Mouse (Mus musculus) thymus, adult 2 months (tissue): ENCODE results near the gene Med12l. TPM values are rescaled to one million over a fixed set of nuclear protein-coding genes. Genes with fewer than 3 reads are reported as not detected.

Experiments
- DNase-seq: peaks from one replicate; pipeline ENCODE4 v3.0.0; 2021
- H3K27ac ChIP-seq: fragments of 200-500 bp; 2 replicates; pipeline ENCODE4 v1.5.1; 2012; ENCODE audit warnings: low read length, control low read depth; ENCODE audit not compliant: control insufficient read depth, insufficient read depth
- H3K27me3 ChIP-seq: fragments of 200-500 bp; 2 replicates; pipeline ENCODE4 v1.6.1; 2012; ENCODE audit warnings: mild to moderate bottlenecking, low read length, moderate library complexity, mixed read lengths; ENCODE audit not compliant: control insufficient read depth, insufficient read depth
- H3K36me3 ChIP-seq: fragments of 200-500 bp; 2 replicates; pipeline ENCODE4 v1.6.1; 2012; ENCODE audit warnings: mild to moderate bottlenecking, low read length, moderate library complexity; ENCODE audit not compliant: control insufficient read depth, insufficient read depth
- H3K4me1 ChIP-seq: fragments of 200-500 bp; replicated peaks from 2 replicates; pipeline ENCODE4 v1.6.1; 2012; ENCODE audit warnings: low read length; ENCODE audit not compliant: control insufficient read depth, insufficient read depth
- H3K4me3 ChIP-seq: fragments of 200-500 bp; 2 replicates; pipeline ENCODE4 v1.5.1; 2012; ENCODE audit warnings: mild to moderate bottlenecking, low read length, control low read depth, moderate library complexity; ENCODE audit not compliant: control insufficient read depth, insufficient read depth
- CTCF ChIP-seq: fragments of 200-500 bp; IDR thresholded peaks from 2 replicates; pipeline ENCODE4 v1.5.1; 2012; ENCODE audit warnings: mild to moderate bottlenecking, control low read depth, low read length, moderate library complexity, borderline replicate concordance; ENCODE audit not compliant: control insufficient read depth, poor library complexity, insufficient read depth; ENCODE audit errors: extremely low read depth
- POLR2A ChIP-seq: fragments of 200-500 bp; IDR thresholded peaks from 2 replicates; pipeline ENCODE4 v1.6.1; 2012; ENCODE audit warnings: mild to moderate bottlenecking, low read length, control low read depth, moderate library complexity; ENCODE audit not compliant: control insufficient read depth, poor library complexity, insufficient read depth; ENCODE audit errors: extremely low read depth
- WGBS: fragments of 180-500 bp; shearing (Covaris S2); methylation state at CpG from one replicate; pipeline ENCODE4 v1.1.7; 2018; 5-methylcytosine and 5-hydroxymethylcytosine counted together
- polyA plus RNA-seq: library from polyadenylated mRNA; depleted of rRNA; stranded (reverse); fragments of >200 nt; gene quantifications from 2 replicates; pipeline ENCODE4 v1.2.3, GENCODE M21; 2012

Med12l gene
- polyA plus RNA-seq, 1 experiment = 3.3 TPM

- WGBS = 95% methylated on average over 8 of the region's 8 CpGs
- no peak overlapping the region for H3K4me3 ChIP-seq
Measured at GRCm38 (mm10) chr3:59021236-59021635, 15.6 kb downstream of the Med12l start.

GRCm38 (mm10) chr3:59022251-59022650, 16.6 kb downstream of the Med12l start:
- no peak overlapping the region for H3K4me3 ChIP-seq
- WGBS = 98% methylated on average over 2 of the region's 2 CpGs
- H3K36me3 ChIP-seq = no peaks in the 10 kb centered on the region
- H3K27me3 ChIP-seq = no peaks in the 10 kb centered on the region
- no peak overlapping the region for H3K27ac ChIP-seq
- TF ChIP-seq CTCF (no peak), POLR2A (no peak)
- no peaks in the 10 kb centered on the region for H3K4me1 ChIP-seq
- DNase-seq = no peak

More at GRCm38 (mm10) chr3:59021236-59021635, 15.6 kb downstream of the Med12l start:
- H3K36me3 ChIP-seq = no peaks in the 10 kb centered on the region
- no peak for TF ChIP-seq POLR2A
- no peak for TF ChIP-seq CTCF
- DNase-seq = no peak
- H3K27me3 ChIP-seq = no peaks in the 10 kb centered on the region
- H3K27ac ChIP-seq = no peak overlapping the region
- no peaks in the 10 kb centered on the region for H3K4me1 ChIP-seq

- DNase-seq = no peak
- Histone ChIP-seq H3K4me3 (no peak overlapping the region), H3K4me1 (no peaks in the 10 kb centered on the region), H3K27ac (no peak overlapping the region), H3K27me3 (no peaks in the 10 kb centered on the region), H3K36me3 (no peaks in the 10 kb centered on the region)
- TF ChIP-seq POLR2A (no peak), CTCF (no peak)
- WGBS = 96% methylated on average over 14 of the region's 14 CpGs
Measured at GRCm38 (mm10) chr3:59022971-59023370, 17.3 kb downstream of the Med12l start.

GRCm38 (mm10) chr3:59024531-59025192, 19.0 kb downstream of the Med12l start:
- 80% methylated on average over 14 of the region's 14 CpGs for WGBS
- no peaks in the 10 kb centered on the region for H3K36me3 ChIP-seq
- H3K27me3 ChIP-seq = no peaks in the 10 kb centered on the region
- no peaks in the 10 kb centered on the region for H3K4me1 ChIP-seq
- no peak overlapping the region for H3K27ac ChIP-seq
- no peak overlapping the region for H3K4me3 ChIP-seq
- DNase-seq = no peak
- no peak for TF ChIP-seq CTCF
- TF ChIP-seq POLR2A = no peak

- no peak overlapping the region for H3K4me3 ChIP-seq
- H3K36me3 ChIP-seq = no peaks in the 10 kb centered on the region
- 94% methylated on average over 4 of the region's 4 CpGs for WGBS
- no peaks in the 10 kb centered on the region for H3K27me3 ChIP-seq
- H3K4me1 ChIP-seq = no peaks in the 10 kb centered on the region
- DNase-seq = no peak
- TF ChIP-seq CTCF = no peak
- no peak for TF ChIP-seq POLR2A
- no peak overlapping the region for H3K27ac ChIP-seq
Measured at GRCm38 (mm10) chr3:59025193-59025535, 19.5 kb downstream of the Med12l start.

- no peaks in the 10 kb centered on the region; the same call in 1 of the 2 replicates for H3K4me1 ChIP-seq
- H3K27ac ChIP-seq = no peak overlapping the region
- no peaks in the 10 kb centered on the region for H3K36me3 ChIP-seq
- WGBS = 94% methylated on average over 6 of the region's 6 CpGs
- H3K4me3 ChIP-seq = no peak overlapping the region
- H3K27me3 ChIP-seq = no peaks in the 10 kb centered on the region
- TF ChIP-seq POLR2A = no peak
- no peak for TF ChIP-seq CTCF
- no peak for DNase-seq
Measured at GRCm38 (mm10) chr3:59028696-59029095, 23.1 kb downstream of the Med12l start.

GRCm38 (mm10) chr3:59030986-59031385, 25.4 kb downstream of the Med12l start:
- Histone ChIP-seq H3K27ac (no peak overlapping the region), H3K4me1 (no peaks in the 10 kb centered on the region; the same call in 1 of the 2 replicates), H3K4me3 (no peak overlapping the region), H3K27me3 (no peaks in the 10 kb centered on the region), H3K36me3 (no peaks in the 10 kb centered on the region)
- no peak for DNase-seq
- no peak for TF ChIP-seq POLR2A
- no peak for TF ChIP-seq CTCF
- WGBS = 76% methylated on average over 4 of the region's 4 CpGs

- WGBS = 95% methylated on average over 6 of the region's 6 CpGs
- H3K27me3 ChIP-seq = no peaks in the 10 kb centered on the region
- H3K36me3 ChIP-seq = no peaks in the 10 kb centered on the region
- H3K4me3 ChIP-seq = no peak overlapping the region
- no peak for TF ChIP-seq CTCF
- TF ChIP-seq POLR2A = no peak
- no peak overlapping the region for H3K27ac ChIP-seq
- no peak for DNase-seq
- H3K4me1 ChIP-seq = peaks cover 6% of the 10 kb centered on the region
Measured at GRCm38 (mm10) chr3:59041487-59041886, 35.9 kb downstream of the Med12l start.
